Mouse (Mus musculus) liver, embryonic 12.5 days (tissue): Measurements from ENCODE around the gene Plekhm2. TPM values are rescaled to one million over a fixed set of nuclear protein-coding genes. Genes with fewer than 3 reads are reported as not detected.
A peak's percentile ranks its signal among the peaks of the same experiment; 100 is the strongest.

Source experiments
- ATAC-seq: fragments of 200-750 bp; cut with Nextera tagmentation; 2 replicates; pipeline ENCODE4 v1.8.0; 2017; ENCODE audit warnings: moderate number of reproducible peaks, mild to moderate bottlenecking, moderate library complexity
- H3K27ac ChIP-seq: fragments of 300-500 bp; sonication (generic); 2 replicates; pipeline ENCODE4 v1.5.1; 2016; ENCODE audit warnings: mild to moderate bottlenecking
- H3K27me3 ChIP-seq: fragments of 300-500 bp; sonication (generic); replicated peaks from 2 replicates; pipeline ENCODE4 v1.6.1; 2016; ENCODE audit warnings: mild to moderate bottlenecking, moderate library complexity
- H3K36me3 ChIP-seq: fragments of 300-500 bp; sonication (generic); 2 replicates; pipeline ENCODE4 v1.6.1; 2016; ENCODE audit warnings: mild to moderate bottlenecking, moderate library complexity
- H3K4me1 ChIP-seq: fragments of 300-500 bp; sonication (generic); 2 replicates; pipeline ENCODE4 v1.6.1; 2016
- H3K4me2 ChIP-seq: fragments of 300-500 bp; sonication (generic); 2 replicates; pipeline ENCODE4 v1.6.1; 2016; ENCODE audit warnings: mild to moderate bottlenecking, moderate library complexity
- H3K4me3 ChIP-seq: fragments of 300-500 bp; sonication (generic); 2 replicates; pipeline ENCODE4 v1.5.1; 2016; ENCODE audit warnings: mild to moderate bottlenecking, moderate library complexity
- H3K9ac ChIP-seq: fragments of 300-500 bp; sonication (generic); 2 replicates; pipeline ENCODE4 v1.6.1; 2016; ENCODE audit warnings: mild to moderate bottlenecking, moderate library complexity
- H3K9me3 ChIP-seq: fragments of 300-500 bp; sonication (generic); replicated peaks from 2 replicates; pipeline ENCODE4 v1.6.1; 2016; ENCODE audit warnings: mild to moderate bottlenecking, moderate library complexity
- WGBS: fragments of 180-500 bp; shearing (Covaris S2); methylation state at CpG from one replicate; pipeline ENCODE4 v1.1.7; 2016; ENCODE audit not compliant: insufficient replicate concordance; 5-methylcytosine and 5-hydroxymethylcytosine counted together
- polyA plus RNA-seq: library from polyadenylated mRNA; unstranded; fragments of >200 nt; fragmentation: Nextera tagmentation; extraction: Ambion mirVana; gene quantifications from 2 replicates; pipeline ENCODE4 v1.2.1, GENCODE M21; 2016

The Plekhm2 gene
- polyA plus RNA-seq, 1 experiment from 2014 or later = 1.9 TPM

DNA sequence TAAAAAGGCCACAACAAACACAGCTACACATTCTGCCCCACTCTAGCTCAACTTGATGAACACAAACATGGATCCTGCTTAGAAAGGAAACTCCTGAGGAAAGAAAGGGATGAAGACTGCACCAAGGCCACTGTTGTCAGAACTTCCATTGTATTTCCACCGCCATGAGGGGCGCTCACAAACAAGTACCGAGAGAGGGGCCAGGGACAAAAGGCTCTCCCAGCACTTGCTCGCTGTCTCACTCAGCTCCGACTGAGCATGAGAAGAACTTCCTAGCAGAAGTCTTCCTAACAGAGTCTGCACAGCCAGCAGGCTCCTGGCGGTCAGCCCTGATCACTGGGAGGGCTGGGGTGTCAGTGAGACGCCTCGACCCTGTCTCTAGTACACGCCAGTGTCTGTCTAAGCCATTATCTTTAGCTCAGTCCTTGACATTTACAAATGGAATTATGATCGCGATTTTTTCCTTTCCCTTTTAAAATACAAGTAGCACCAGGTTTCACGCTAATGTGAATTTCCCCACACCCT is 18.1 kb upstream of the Plekhm2 start:
- Histone ChIP-seq H3K4me3 (no peak overlapping the region), H3K36me3 (peaks cover 73% of the 10 kb centered on the region), H3K9ac (no peak overlapping the region), H3K4me1 (peaks cover 11% of the 10 kb centered on the region; the same call in 1 of the 2 replicates), H3K27me3 (no peaks in the 10 kb centered on the region), H3K27ac (no peak overlapping the region), H3K4me2 (no peak overlapping the region), H3K9me3 (no peaks in the 10 kb centered on the region)
- no peak for ATAC-seq
- 81% methylated on average over 12 of the region's 12 CpGs for WGBS

GRCm38 (mm10) chr4:141681767-141682166 is 17.1 kb upstream of the Plekhm2 start:
- ATAC-seq = no peak

GRCm38 (mm10) chr4:141680892-141681291 is 16.2 kb upstream of the Plekhm2 start:
- no peaks in the 10 kb centered on the region for H3K27me3 ChIP-seq
- H3K9ac ChIP-seq = no peak overlapping the region
- H3K36me3 ChIP-seq = peaks cover 57% of the 10 kb centered on the region
- no peak overlapping the region for H3K27ac ChIP-seq
- no peak for ATAC-seq
- no peak overlapping the region for H3K4me2 ChIP-seq
- H3K4me1 ChIP-seq = peaks cover 11% of the 10 kb centered on the region
- no peak overlapping the region for H3K4me3 ChIP-seq
- H3K9me3 ChIP-seq = no peaks in the 10 kb centered on the region
- 75% methylated on average over 12 of the region's 12 CpGs for WGBS

More at GRCm38 (mm10) chr4:141681767-141682166, 17.1 kb upstream of the Plekhm2 start:
- Histone ChIP-seq H3K9me3 (no peaks in the 10 kb centered on the region), H3K4me1 (peaks cover 11% of the 10 kb centered on the region), H3K36me3 (peaks cover 66% of the 10 kb centered on the region), H3K27ac (no peak overlapping the region), H3K4me2 (no peak overlapping the region), H3K4me3 (no peak overlapping the region), H3K27me3 (no peaks in the 10 kb centered on the region), H3K9ac (no peak overlapping the region)
- WGBS = 67% methylated on average over 7 of the region's 7 CpGs

GRCm38 (mm10) chr4:141679016-141679415 is 14.3 kb upstream of the Plekhm2 start:
- H3K36me3 ChIP-seq = peaks cover 38% of the 10 kb centered on the region
- H3K9ac ChIP-seq = no peak overlapping the region
- H3K4me2 ChIP-seq = no peak overlapping the region
- no peak overlapping the region for H3K27ac ChIP-seq
- 77% methylated on average over 2 of the region's 2 CpGs for WGBS
- ATAC-seq = no peak
- H3K9me3 ChIP-seq = no peaks in the 10 kb centered on the region
- no peak overlapping the region for H3K4me3 ChIP-seq
- H3K4me1 ChIP-seq = peaks cover 17% of the 10 kb centered on the region
- no peaks in the 10 kb centered on the region for H3K27me3 ChIP-seq

DNA sequence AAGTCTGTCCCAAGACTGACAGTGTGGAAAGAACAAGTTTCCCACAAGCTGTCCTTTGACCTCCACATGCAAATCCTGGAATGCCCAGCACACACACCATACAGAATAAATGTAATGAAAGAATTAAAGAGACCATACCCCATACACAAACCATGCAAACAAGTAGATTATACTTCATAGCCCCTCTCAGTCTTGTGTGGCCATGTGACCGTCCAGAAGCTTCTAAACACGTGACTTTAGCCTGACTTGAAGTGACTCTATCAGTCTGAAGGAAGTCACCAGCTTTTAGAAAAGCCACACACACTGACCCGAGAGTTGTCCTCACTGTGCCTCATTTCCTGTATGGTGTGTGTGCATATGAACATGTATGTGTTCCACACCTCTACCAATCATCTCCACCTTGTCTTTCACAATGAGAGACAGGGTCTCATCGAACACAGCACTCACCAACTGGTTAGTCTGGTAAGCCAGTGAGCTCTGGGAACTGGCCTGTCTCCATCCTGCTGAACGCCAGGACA is 11.8 kb upstream of the Plekhm2 start:
- Histone ChIP-seq H3K4me2 (no peak overlapping the region), H3K4me1 (peaks cover 6% of the 10 kb centered on the region), H3K9me3 (no peaks in the 10 kb centered on the region), H3K4me3 (no peak overlapping the region), H3K36me3 (peaks cover 14% of the 10 kb centered on the region), H3K27me3 (no peaks in the 10 kb centered on the region), H3K9ac (no peak overlapping the region), H3K27ac (no peak overlapping the region)
- WGBS = 46% methylated on average over 5 of the region's 5 CpGs
- no peak for ATAC-seq

DNA sequence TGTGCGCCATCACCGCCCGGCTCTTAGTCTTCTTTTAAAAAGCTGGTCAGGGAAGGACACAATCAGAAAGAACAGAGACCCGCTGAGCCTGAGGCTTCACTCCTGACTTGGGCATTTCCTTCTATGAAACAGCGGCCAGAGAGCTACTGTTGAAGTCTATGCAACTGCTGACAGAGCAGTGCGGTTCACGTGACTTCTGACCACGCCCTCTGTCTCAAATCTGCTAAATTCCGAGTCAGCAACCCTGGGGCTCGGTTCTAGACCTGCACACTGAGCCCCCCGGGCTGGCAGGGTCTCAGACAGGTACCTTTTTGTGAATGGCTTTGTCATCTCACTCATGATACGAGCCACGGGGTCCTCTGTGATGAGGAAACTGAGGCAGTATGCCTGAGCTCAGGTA is 7.6 kb upstream of the Plekhm2 start:
- WGBS = 52% methylated on average over 13 of the region's 13 CpGs
- Histone ChIP-seq H3K27me3 (peaks cover 3% of the 10 kb centered on the region), H3K4me1 (peaks cover 6% of the 10 kb centered on the region)

DNA sequence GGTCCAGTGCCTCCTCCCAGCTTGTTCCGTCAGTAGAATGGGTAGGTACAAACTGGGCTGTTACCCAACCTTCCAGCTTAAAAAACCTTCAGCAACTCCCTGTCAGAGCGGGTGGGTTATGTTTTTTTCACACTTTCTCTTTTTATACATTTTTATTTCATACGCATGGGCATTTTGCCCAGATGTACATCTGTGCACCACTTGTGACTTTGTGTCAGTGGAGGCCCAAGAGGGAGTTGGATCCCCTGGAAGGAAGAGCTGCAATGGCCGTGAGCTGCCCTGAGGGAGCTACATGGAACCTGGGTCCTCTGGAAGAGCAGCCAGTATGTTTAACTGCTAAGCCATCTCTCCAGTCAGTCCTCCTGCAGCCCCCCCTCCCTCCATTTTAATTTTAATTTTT is 6.7 kb upstream of the Plekhm2 start:
- 78% methylated on average over 4 of the region's 4 CpGs for WGBS
- H3K4me3 ChIP-seq = no peak overlapping the region
- no peaks in the 10 kb centered on the region for H3K9me3 ChIP-seq
- no peak for ATAC-seq
- no peak overlapping the region for H3K4me2 ChIP-seq
- peaks cover 8% of the 10 kb centered on the region for H3K27me3 ChIP-seq
- H3K9ac ChIP-seq = no peak overlapping the region
- peaks cover 6% of the 10 kb centered on the region for H3K4me1 ChIP-seq
- no peak overlapping the region for H3K27ac ChIP-seq
- H3K36me3 ChIP-seq = no peaks in the 10 kb centered on the region

More for the DNA sequence above, 7.6 kb upstream of the Plekhm2 start:
- Histone ChIP-seq H3K27ac (no peak overlapping the region), H3K4me3 (no peak overlapping the region), H3K9me3 (no peaks in the 10 kb centered on the region), H3K36me3 (no peaks in the 10 kb centered on the region), H3K9ac (no peak overlapping the region), H3K4me2 (no peak overlapping the region)
- ATAC-seq = no peak

- no peak overlapping the region for H3K27ac ChIP-seq
- no peaks in the 10 kb centered on the region for H3K36me3 ChIP-seq
- H3K9me3 ChIP-seq = no peaks in the 10 kb centered on the region
- H3K27me3 ChIP-seq = peaks cover 17% of the 10 kb centered on the region
- H3K9ac ChIP-seq = no peak overlapping the region
- no peak for ATAC-seq
- no peak overlapping the region for H3K4me2 ChIP-seq
- WGBS = 59% methylated on average over 18 of the region's 18 CpGs
- no peak overlapping the region for H3K4me3 ChIP-seq
- H3K4me1 ChIP-seq = peaks cover 4% of the 10 kb centered on the region
Measured at GRCm38 (mm10) chr4:141669898-141670712, 5.4 kb upstream of the Plekhm2 start.

DNA sequence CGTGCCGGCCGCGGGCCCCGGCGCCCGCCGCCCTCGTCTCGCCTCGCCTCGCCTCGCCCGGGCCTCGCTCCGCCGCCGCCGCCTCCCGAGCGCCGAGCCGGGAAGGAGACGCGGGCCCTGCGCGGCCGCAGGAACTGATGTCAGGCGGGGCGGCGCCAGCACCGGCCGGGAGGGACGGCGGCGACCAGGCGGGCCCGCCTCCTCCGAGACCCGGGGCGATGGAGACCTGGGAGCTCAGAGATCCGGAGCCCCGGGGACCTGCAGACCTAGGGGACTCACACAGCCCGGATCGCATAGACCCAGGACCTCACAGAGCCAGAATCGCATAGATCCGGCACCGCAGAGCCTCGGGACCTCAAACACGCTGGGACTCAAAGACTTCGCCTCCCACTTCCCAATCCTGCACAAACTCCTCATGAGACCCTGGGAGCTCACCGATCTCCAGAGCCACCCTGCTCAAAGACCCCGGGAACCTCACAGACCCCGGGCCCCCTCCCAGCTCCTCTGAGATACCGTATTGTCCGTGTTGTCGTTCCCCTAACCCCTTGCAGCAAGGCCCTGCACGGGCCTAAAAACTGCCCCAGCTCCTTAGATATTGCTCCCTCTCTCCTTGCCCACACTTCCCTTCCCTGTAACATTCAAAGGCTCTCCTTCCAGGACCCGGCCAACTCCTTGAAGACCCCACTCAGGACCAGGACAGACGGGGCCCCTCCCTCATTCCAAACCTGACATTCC is 521 bp downstream of the Plekhm2 start:
- H3K4me1 ChIP-seq = peaks cover 27% of the 10 kb centered on the region
- H3K27me3 ChIP-seq = peaks cover 22% of the 10 kb centered on the region
- H3K4me3 ChIP-seq = peak overlapping the region; percentile 73
- ATAC-seq = peak; percentile 88
- no peaks in the 10 kb centered on the region for H3K9me3 ChIP-seq
- 1% methylated on average over 43 of the region's 60 CpGs for WGBS
- peak overlapping the region; percentile 89 for H3K9ac ChIP-seq
- H3K4me2 ChIP-seq = peak overlapping the region; percentile 91
- peaks cover 23% of the 10 kb centered on the region for H3K36me3 ChIP-seq
- peak overlapping the region; percentile 55 for H3K27ac ChIP-seq

DNA sequence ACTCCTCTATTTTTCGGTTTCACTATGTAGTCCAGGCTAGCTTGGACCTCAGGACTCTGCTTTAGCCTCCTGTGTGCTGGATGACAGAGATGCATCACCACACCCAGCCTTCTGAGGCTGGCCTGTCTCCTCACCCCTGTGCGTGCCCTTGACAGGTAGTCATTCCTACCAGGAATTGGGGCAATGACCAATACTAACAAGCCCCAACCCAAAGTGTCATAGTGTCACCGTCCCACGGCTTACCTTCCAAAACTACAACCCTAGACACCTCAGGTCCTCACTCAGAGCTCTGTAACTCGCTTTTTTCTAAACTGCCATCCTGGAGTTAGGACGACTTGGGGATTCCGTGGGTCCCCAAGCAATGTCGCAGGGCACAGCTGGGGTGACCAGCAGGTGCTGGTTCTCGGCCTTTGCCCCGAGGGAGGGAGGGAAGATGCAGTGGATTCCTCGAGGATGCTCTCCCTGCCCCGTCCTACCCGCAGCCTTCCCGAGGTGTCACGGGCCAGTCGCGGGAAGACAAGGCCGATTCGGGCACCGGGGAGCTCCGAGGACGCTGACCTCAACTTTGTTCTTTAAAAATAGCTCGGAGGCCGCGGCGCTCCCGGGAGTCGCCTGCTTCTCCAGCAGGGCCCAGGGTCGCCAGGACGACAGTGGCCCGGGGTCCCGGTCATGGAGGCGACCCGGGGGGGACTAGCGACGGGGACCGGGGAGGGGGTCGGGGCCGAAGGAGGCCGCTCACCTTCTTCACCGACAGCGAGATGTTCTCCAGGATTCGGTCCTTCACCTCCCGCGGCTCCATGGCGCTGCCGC is 1.4 kb downstream of the Plekhm2 start:
- ATAC-seq = peak; percentile 39
- WGBS = 6% methylated on average over 47 of the region's 47 CpGs
- Histone ChIP-seq H3K27me3 (peaks cover 22% of the 10 kb centered on the region), H3K9ac (peak overlapping the region; percentile 89), H3K9me3 (no peaks in the 10 kb centered on the region), H3K4me3 (peak overlapping the region; percentile 73), H3K4me1 (peaks cover 31% of the 10 kb centered on the region), H3K27ac (peak overlapping the region; percentile 55), H3K36me3 (peaks cover 29% of the 10 kb centered on the region), H3K4me2 (peak overlapping the region; percentile 91)

DNA sequence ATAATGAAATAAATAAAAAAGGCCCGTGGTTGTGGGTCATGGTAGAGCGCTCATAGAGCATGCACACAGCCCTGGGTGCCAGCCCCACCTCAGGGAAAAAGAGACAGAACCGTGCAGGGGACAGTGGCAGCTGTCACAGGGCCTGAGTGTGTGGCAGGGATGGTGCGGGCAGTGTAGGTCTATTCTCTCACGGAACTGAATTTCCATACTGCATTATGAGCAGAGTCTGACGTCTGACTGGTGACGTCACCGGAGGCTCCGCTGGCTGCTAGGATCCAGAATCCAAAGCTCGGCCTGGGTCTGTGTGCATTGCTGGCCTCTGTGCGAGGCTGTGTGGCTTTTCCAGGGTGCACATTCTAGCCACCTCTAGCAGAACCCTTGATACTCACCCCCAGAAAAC is 3.8 kb downstream of the Plekhm2 start:
- H3K27me3 ChIP-seq = peaks cover 13% of the 10 kb centered on the region
- no peak overlapping the region for H3K4me3 ChIP-seq
- ATAC-seq = no peak
- peaks cover 52% of the 10 kb centered on the region for H3K4me1 ChIP-seq
- H3K27ac ChIP-seq = no peak overlapping the region
- H3K9me3 ChIP-seq = no peaks in the 10 kb centered on the region
- no peak overlapping the region for H3K4me2 ChIP-seq
- H3K36me3 ChIP-seq = peaks cover 35% of the 10 kb centered on the region
- WGBS = 89% methylated on average over 11 of the region's 11 CpGs
- no peak overlapping the region for H3K9ac ChIP-seq
